Mouse (Mus musculus) liver, postnatal 0 days (tissue): ENCODE data around the gene Psap.
A peak's percentile ranks its signal among the peaks of the same experiment; 100 is the strongest.

Experiments used
- CTCF ChIP-seq: sonication (generic); IDR thresholded peaks from 2 replicates; pipeline ENCODE4 v1.5.1; 2016; ENCODE audit warnings: antibody characterized with exemption, low read depth
- EP300 ChIP-seq: IDR thresholded peaks from 2 replicates; pipeline ENCODE4 v1.6.1; 2016; ENCODE audit warnings: antibody characterized with exemption, low read depth, mild to moderate bottlenecking

- TF ChIP-seq CTCF (peak; percentile 14; the same call in 1 of the 2 replicates), EP300 (no peak)
These were observed 43.4 kb upstream of the Psap start for GRCm38 (mm10) chr10:60234006-60234405.
